Mouse (Mus musculus) neural tube, embryonic 15.5 days (tissue): Measurements from ENCODE around the gene Reps1. TPM values are rescaled to one million over a fixed set of nuclear protein-coding genes. Genes with fewer than 3 reads are reported as not detected.

Source experiments
- ATAC-seq: fragments of 200-750 bp; cut with Nextera tagmentation; 2 replicates; pipeline ENCODE4 v1.8.0; 2017; ENCODE audit warnings: mild to moderate bottlenecking, moderate TSS enrichment, moderate library complexity; ENCODE audit not compliant: low FRiP score
- H3K27ac ChIP-seq: fragments of 300-500 bp; sonication (generic); replicated peaks from 2 replicates; pipeline ENCODE4 v1.5.1; 2015; ENCODE audit warnings: mild to moderate bottlenecking, inconsistent platforms
- H3K27me3 ChIP-seq: fragments of 300-500 bp; sonication (generic); replicated peaks from 2 replicates; pipeline ENCODE4 v1.6.1; 2015; ENCODE audit warnings: inconsistent platforms
- H3K36me3 ChIP-seq: fragments of 300-500 bp; sonication (generic); 2 replicates; pipeline ENCODE4 v1.6.1; 2015; ENCODE audit warnings: inconsistent platforms
- H3K4me1 ChIP-seq: fragments of 300-500 bp; sonication (generic); 2 replicates; pipeline ENCODE4 v1.6.1; 2015; ENCODE audit warnings: inconsistent platforms
- H3K4me2 ChIP-seq: fragments of 300-500 bp; sonication (generic); 2 replicates; pipeline ENCODE4 v1.6.1; 2015; ENCODE audit warnings: inconsistent platforms, mild to moderate bottlenecking, moderate library complexity
- H3K4me3 ChIP-seq: fragments of 300-500 bp; sonication (generic); replicated peaks from 2 replicates; pipeline ENCODE4 v1.5.1; 2015; ENCODE audit warnings: mild to moderate bottlenecking, inconsistent platforms
- H3K9ac ChIP-seq: fragments of 300-500 bp; sonication (generic); replicated peaks from 2 replicates; pipeline ENCODE4 v1.6.1; 2015; ENCODE audit warnings: mild to moderate bottlenecking, inconsistent platforms
- H3K9me3 ChIP-seq: fragments of 300-500 bp; sonication (generic); replicated peaks from 2 replicates; pipeline ENCODE4 v1.6.1; 2016; ENCODE audit warnings: inconsistent platforms
- WGBS: fragments of 180-500 bp; shearing (Covaris S2); methylation state at CpG from one replicate; pipeline ENCODE4 v1.1.7; 2015; ENCODE audit warnings: mixed read lengths; 5-methylcytosine and 5-hydroxymethylcytosine counted together
- polyA plus RNA-seq: library from polyadenylated mRNA; unstranded; fragments of >200 nt; fragmentation: Nextera tagmentation; extraction: Ambion mirVana; gene quantifications from 2 replicates; pipeline ENCODE4 v1.2.1, GENCODE M21; 2015

Gene Reps1
- polyA plus RNA-seq, 1 experiment from 2014 or later = 25.6 TPM

- Histone ChIP-seq H3K36me3 (no peaks in the 10 kb centered on the region), H3K4me2 (no peak overlapping the region), H3K4me1 (peaks cover 25% of the 10 kb centered on the region), H3K27me3 (no peaks in the 10 kb centered on the region), H3K27ac (no peak overlapping the region), H3K9me3 (no peaks in the 10 kb centered on the region), H3K4me3 (no peak overlapping the region), H3K9ac (no peak overlapping the region)
- ATAC-seq = 0 out of 2 replicates have a peak, but pooled peaks have one; percentile 20
- WGBS = 64% methylated on average over 10 of the region's 10 CpGs
Measured at GRCm38 (mm10) chr10:18067761-18068446, 12.2 kb downstream of the Reps1 start.

- Histone ChIP-seq H3K4me2 (no peak overlapping the region), H3K27ac (no peak overlapping the region), H3K9me3 (no peaks in the 10 kb centered on the region), H3K9ac (no peak overlapping the region), H3K4me3 (no peak overlapping the region), H3K36me3 (no peaks in the 10 kb centered on the region), H3K4me1 (peaks cover 25% of the 10 kb centered on the region), H3K27me3 (no peaks in the 10 kb centered on the region)
- no peak for ATAC-seq
- WGBS = 86% methylated on average over 2 of the region's 2 CpGs
Measured at GRCm38 (mm10) chr10:18068880-18069279, 13.2 kb downstream of the Reps1 start.

GRCm38 (mm10) chr10:18069576-18069975 lies 13.9 kb downstream of the Reps1 start:
- H3K4me3 ChIP-seq = no peak overlapping the region
- peak overlapping the region; percentile 34; the same call in 1 of the 2 replicates for H3K27ac ChIP-seq
- no peak overlapping the region for H3K4me2 ChIP-seq
- ATAC-seq = no peak
- no peaks in the 10 kb centered on the region for H3K36me3 ChIP-seq
- WGBS = 58% methylated on average over 2 of the region's 2 CpGs
- H3K4me1 ChIP-seq = peaks cover 25% of the 10 kb centered on the region
- H3K9me3 ChIP-seq = no peaks in the 10 kb centered on the region
- no peak overlapping the region for H3K9ac ChIP-seq
- no peaks in the 10 kb centered on the region for H3K27me3 ChIP-seq

- H3K9ac ChIP-seq = no peak overlapping the region
- H3K27ac ChIP-seq = peak overlapping the region; percentile 52; the same call in 1 of the 2 replicates
- H3K4me2 ChIP-seq = no peak overlapping the region
- H3K36me3 ChIP-seq = no peaks in the 10 kb centered on the region
- no peaks in the 10 kb centered on the region for H3K27me3 ChIP-seq
- peak; percentile 29; the same call in 1 of the 2 replicates for ATAC-seq
- H3K4me3 ChIP-seq = no peak overlapping the region
- H3K9me3 ChIP-seq = no peaks in the 10 kb centered on the region
- 60% methylated on average over 3 of the region's 3 CpGs for WGBS
- peaks cover 21% of the 10 kb centered on the region; the same call in 1 of the 2 replicates for H3K4me1 ChIP-seq
Measured at GRCm38 (mm10) chr10:18070144-18070543, 14.5 kb downstream of the Reps1 start.

- Histone ChIP-seq H3K4me1 (peaks cover 21% of the 10 kb centered on the region; the same call in 1 of the 2 replicates), H3K4me2 (no peak overlapping the region), H3K27me3 (no peaks in the 10 kb centered on the region), H3K9me3 (no peaks in the 10 kb centered on the region), H3K27ac (peak overlapping the region; percentile 52), H3K9ac (no peak overlapping the region), H3K36me3 (no peaks in the 10 kb centered on the region), H3K4me3 (no peak overlapping the region)
- ATAC-seq = no peak
- WGBS = 88% methylated on average over 2 of the region's 2 CpGs
Measured at GRCm38 (mm10) chr10:18070616-18071015, 15.0 kb downstream of the Reps1 start.

GRCm38 (mm10) chr10:18072871-18073270 lies 17.2 kb downstream of the Reps1 start:
- ATAC-seq = no peak
- H3K36me3 ChIP-seq = no peaks in the 10 kb centered on the region
- H3K9ac ChIP-seq = no peak overlapping the region
- H3K27ac ChIP-seq = no peak overlapping the region
- no peaks in the 10 kb centered on the region for H3K27me3 ChIP-seq
- peaks cover 18% of the 10 kb centered on the region; the same call in 1 of the 2 replicates for H3K4me1 ChIP-seq
- H3K4me2 ChIP-seq = no peak overlapping the region
- no peaks in the 10 kb centered on the region for H3K9me3 ChIP-seq
- no peak overlapping the region for H3K4me3 ChIP-seq
- 71% methylated on average over 3 of the region's 3 CpGs for WGBS

- ATAC-seq = no peak
- Histone ChIP-seq H3K27ac (no peak overlapping the region), H3K9me3 (no peaks in the 10 kb centered on the region), H3K36me3 (no peaks in the 10 kb centered on the region), H3K27me3 (no peaks in the 10 kb centered on the region), H3K4me3 (no peak overlapping the region), H3K4me1 (peaks cover 9% of the 10 kb centered on the region; the same call in 1 of the 2 replicates), H3K9ac (no peak overlapping the region), H3K4me2 (no peak overlapping the region)
- 85% methylated on average over 5 of the region's 5 CpGs for WGBS
Measured at GRCm38 (mm10) chr10:18074383-18075075, 18.9 kb downstream of the Reps1 start.

GRCm38 (mm10) chr10:18075845-18076244 lies 20.2 kb downstream of the Reps1 start:
- H3K4me3 ChIP-seq = no peak overlapping the region
- ATAC-seq = no peak
- no peak overlapping the region for H3K9ac ChIP-seq
- peaks cover 6% of the 10 kb centered on the region for H3K4me1 ChIP-seq
- no peak overlapping the region for H3K4me2 ChIP-seq
- H3K36me3 ChIP-seq = no peaks in the 10 kb centered on the region
- WGBS = 94% methylated on average over 6 of the region's 6 CpGs
- no peak overlapping the region for H3K27ac ChIP-seq
- H3K27me3 ChIP-seq = no peaks in the 10 kb centered on the region
- no peaks in the 10 kb centered on the region for H3K9me3 ChIP-seq

GRCm38 (mm10) chr10:18081536-18081935 lies 25.9 kb downstream of the Reps1 start:
- Histone ChIP-seq H3K27ac (no peak overlapping the region), H3K4me2 (no peak overlapping the region), H3K9ac (no peak overlapping the region), H3K4me1 (peaks cover 9% of the 10 kb centered on the region; the same call in 1 of the 2 replicates), H3K9me3 (no peaks in the 10 kb centered on the region), H3K27me3 (no peaks in the 10 kb centered on the region), H3K36me3 (no peaks in the 10 kb centered on the region), H3K4me3 (no peak overlapping the region)
- WGBS = 65% methylated on average over 1 of the region's 1 CpGs
- ATAC-seq = no peak

- Histone ChIP-seq H3K4me1 (peaks cover 9% of the 10 kb centered on the region; the same call in 1 of the 2 replicates), H3K4me2 (no peak overlapping the region), H3K9me3 (no peaks in the 10 kb centered on the region), H3K27ac (no peak overlapping the region), H3K9ac (no peak overlapping the region), H3K36me3 (no peaks in the 10 kb centered on the region), H3K27me3 (no peaks in the 10 kb centered on the region), H3K4me3 (no peak overlapping the region)
- ATAC-seq = no peak
- 88% methylated on average over 6 of the region's 6 CpGs for WGBS
Measured at GRCm38 (mm10) chr10:18082772-18083171, 27.1 kb downstream of the Reps1 start.

- Histone ChIP-seq H3K4me1 (no peaks in the 10 kb centered on the region), H3K4me2 (no peak overlapping the region), H3K36me3 (peaks cover 16% of the 10 kb centered on the region), H3K27ac (no peak overlapping the region), H3K9ac (no peak overlapping the region), H3K9me3 (no peaks in the 10 kb centered on the region), H3K27me3 (no peaks in the 10 kb centered on the region), H3K4me3 (no peak overlapping the region)
- ATAC-seq = no peak
Measured at GRCm38 (mm10) chr10:18090691-18091090, 35.0 kb downstream of the Reps1 start.

- H3K4me1 ChIP-seq = no peaks in the 10 kb centered on the region
- ATAC-seq = no peak
- H3K27ac ChIP-seq = no peak overlapping the region
- H3K36me3 ChIP-seq = peaks cover 26% of the 10 kb centered on the region
- H3K4me3 ChIP-seq = no peak overlapping the region
- H3K4me2 ChIP-seq = no peak overlapping the region
- H3K27me3 ChIP-seq = no peaks in the 10 kb centered on the region
- 45% methylated on average over 5 of the region's 5 CpGs for WGBS
- no peaks in the 10 kb centered on the region for H3K9me3 ChIP-seq
- H3K9ac ChIP-seq = no peak overlapping the region
Measured at GRCm38 (mm10) chr10:18102166-18102565, 46.5 kb downstream of the Reps1 start.
